Mouse (Mus musculus) MEL (cell line): ENCODE measurements around the gene Nexn. TPM values are rescaled to one million over a fixed set of nuclear protein-coding genes. Genes with fewer than 3 reads are reported as not detected.

Experiments
- CHD1 ChIP-seq: IDR thresholded peaks from 2 replicates; pipeline ENCODE4 v1.6.1; 2012; ENCODE audit warnings: low read depth, mild to moderate bottlenecking, inconsistent platforms, low read length, improper control_type of control experiment
- CHD2 ChIP-seq: IDR thresholded peaks from 2 replicates; pipeline ENCODE4 v1.6.1; 2011; ENCODE audit warnings: low read length, improper control_type of control experiment
- CTCF ChIP-seq, 3 experiments: IDR thresholded peaks in 2 of 3; conservative IDR thresholded peaks in 1 of 3; 2 replicates each; pipeline ENCODE4 v1.5.1; 2011 to 2012; ENCODE audit warnings: low read length in 3 of 3, low read depth in 2 of 3, mild to moderate bottlenecking in 2 of 3, improper control_type of control experiment in 1 of 3, inconsistent platforms in 1 of 3, mixed read lengths in 1 of 3, moderate library complexity in 1 of 3; ENCODE audit not compliant: control insufficient read depth in 1 of 3, insufficient read depth in 1 of 3, poor library complexity in 1 of 3, severe bottlenecking in 1 of 3
- ELF1 ChIP-seq: IDR thresholded peaks from 2 replicates; pipeline ENCODE4 v1.6.1; 2014; ENCODE audit warnings: low read depth, mild to moderate bottlenecking, inconsistent platforms, low read length, improper control_type of control experiment, moderate library complexity
- GABPA ChIP-seq: IDR thresholded peaks from 2 replicates; pipeline ENCODE4 v1.6.1; 2012; ENCODE audit warnings: low read depth, mild to moderate bottlenecking, inconsistent platforms, low read length, improper control_type of control experiment, moderate library complexity
- KAT2A ChIP-seq: conservative IDR thresholded peaks from 2 replicates; pipeline ENCODE4 v1.6.1; 2012; ENCODE audit warnings: low read depth, low read length, improper control_type of control experiment, inconsistent platforms
- MAFK ChIP-seq: IDR thresholded peaks from 2 replicates; pipeline ENCODE4 v1.6.1; 2011; ENCODE audit warnings: low read depth, mild to moderate bottlenecking, low read length, improper control_type of control experiment, borderline replicate concordance
- MAZ ChIP-seq: IDR thresholded peaks from 2 replicates; pipeline ENCODE4 v1.6.1; 2012; ENCODE audit warnings: low read depth, mild to moderate bottlenecking, inconsistent platforms, low read length, improper control_type of control experiment
- MEF2A ChIP-seq: IDR thresholded peaks from 2 replicates; pipeline ENCODE4 v1.6.1; 2014; ENCODE audit warnings: low read depth, mild to moderate bottlenecking, inconsistent platforms, low read length, improper control_type of control experiment; ENCODE audit not compliant: poor library complexity, insufficient replicate concordance, severe bottlenecking; ENCODE audit errors: extremely low read depth
- MXI1 ChIP-seq: IDR thresholded peaks from 2 replicates; pipeline ENCODE4 v1.6.1; 2011; ENCODE audit warnings: mild to moderate bottlenecking, low read depth, low read length, improper control_type of control experiment
- MYB ChIP-seq: IDR thresholded peaks from 2 replicates; pipeline ENCODE4 v1.6.1; 2011; ENCODE audit warnings: mild to moderate bottlenecking, low read depth, low read length, improper control_type of control experiment
- NELFE ChIP-seq: IDR thresholded peaks from 2 replicates; pipeline ENCODE4 v1.6.1; 2011; ENCODE audit warnings: low read depth, low read length, improper control_type of control experiment
- POLR2AphosphoS2 ChIP-seq: IDR thresholded peaks from 2 replicates; pipeline ENCODE4 v1.6.1; 2011; ENCODE audit warnings: low read length, improper control_type of control experiment
- POLR2AphosphoS5 ChIP-seq: IDR thresholded peaks from 2 replicates; pipeline ENCODE4 v1.6.1; 2012; ENCODE audit warnings: low read depth, borderline replicate concordance, mild to moderate bottlenecking, inconsistent platforms, low read length, moderate library complexity, mixed read lengths
- SMC3 ChIP-seq: IDR thresholded peaks from 2 replicates; pipeline ENCODE4 v1.6.1; 2011; ENCODE audit warnings: low read depth, low read length, improper control_type of control experiment
- TAL1 ChIP-seq: IDR thresholded peaks from 2 replicates; pipeline ENCODE4 v1.6.1; 2012; ENCODE audit warnings: mild to moderate bottlenecking, inconsistent platforms, low read length, moderate library complexity, mixed read lengths
- TBP ChIP-seq: IDR thresholded peaks from 2 replicates; pipeline ENCODE4 v1.8.0; 2011; ENCODE audit warnings: low read depth, low read length, improper control_type of control experiment
- UBTF ChIP-seq: IDR thresholded peaks from 2 replicates; pipeline ENCODE4 v1.6.1; 2012; ENCODE audit warnings: low read depth, mild to moderate bottlenecking, inconsistent platforms, low read length, improper control_type of control experiment, moderate library complexity, borderline replicate concordance; ENCODE audit not compliant: insufficient read depth
- USF2 ChIP-seq, 2 experiments: IDR thresholded peaks; 2 replicates each; pipeline ENCODE4 v1.6.1; 2011 to 2012; ENCODE audit warnings: improper control_type of control experiment in 2 of 2, low read length in 2 of 2, borderline replicate concordance in 1 of 2, inconsistent platforms in 1 of 2, low read depth in 1 of 2, mild to moderate bottlenecking in 1 of 2; ENCODE audit not compliant: insufficient read depth in 1 of 2
- ZC3H11A ChIP-seq: IDR thresholded peaks from 2 replicates; pipeline ENCODE4 v1.6.1; 2012; ENCODE audit warnings: low read depth, mild to moderate bottlenecking, inconsistent platforms, low read length, improper control_type of control experiment
- ZKSCAN1 ChIP-seq: IDR thresholded peaks from 2 replicates; pipeline ENCODE4 v1.6.1; 2012; ENCODE audit warnings: low read depth, mild to moderate bottlenecking, inconsistent platforms, low read length, improper control_type of control experiment, moderate library complexity
- ZMIZ1 ChIP-seq: IDR thresholded peaks from 2 replicates; pipeline ENCODE4 v1.6.1; 2012; ENCODE audit warnings: low read depth, mild to moderate bottlenecking, inconsistent platforms, low read length, improper control_type of control experiment, moderate library complexity
- ZNF384 ChIP-seq: IDR thresholded peaks from 2 replicates; pipeline ENCODE4 v1.6.1; 2012; ENCODE audit warnings: low read depth, mild to moderate bottlenecking, inconsistent platforms, low read length, improper control_type of control experiment
- polyA plus RNA-seq, 2 experiments: library from polyadenylated mRNA; stranded (reverse) in 1 of 2; unstranded in 1 of 2; fragments of >175 nt in 1 of 2; fragments of >200 nt in 1 of 2; gene quantifications; 2 replicates each; pipeline versions ENCODE4 v1.2.1 to v1.2.4; 2012; ENCODE audit warnings: low replicate concordance in 2 of 2, low read depth in 1 of 2; ENCODE audit not compliant: insufficient read length in 2 of 2, insufficient read depth in 1 of 2, missing spikeins in 1 of 2
- total RNA-seq: library from RNA; depleted of rRNA; stranded (reverse); fragments of 300-350 nt; gene quantifications from 2 replicates; pipeline ENCODE4 v1.2.3, GENCODE M21; 2012

The Nexn gene
- total and polyA plus RNA-seq, 3 experiments = 0.19 to 0.96 TPM; not detected in 1

DNA sequence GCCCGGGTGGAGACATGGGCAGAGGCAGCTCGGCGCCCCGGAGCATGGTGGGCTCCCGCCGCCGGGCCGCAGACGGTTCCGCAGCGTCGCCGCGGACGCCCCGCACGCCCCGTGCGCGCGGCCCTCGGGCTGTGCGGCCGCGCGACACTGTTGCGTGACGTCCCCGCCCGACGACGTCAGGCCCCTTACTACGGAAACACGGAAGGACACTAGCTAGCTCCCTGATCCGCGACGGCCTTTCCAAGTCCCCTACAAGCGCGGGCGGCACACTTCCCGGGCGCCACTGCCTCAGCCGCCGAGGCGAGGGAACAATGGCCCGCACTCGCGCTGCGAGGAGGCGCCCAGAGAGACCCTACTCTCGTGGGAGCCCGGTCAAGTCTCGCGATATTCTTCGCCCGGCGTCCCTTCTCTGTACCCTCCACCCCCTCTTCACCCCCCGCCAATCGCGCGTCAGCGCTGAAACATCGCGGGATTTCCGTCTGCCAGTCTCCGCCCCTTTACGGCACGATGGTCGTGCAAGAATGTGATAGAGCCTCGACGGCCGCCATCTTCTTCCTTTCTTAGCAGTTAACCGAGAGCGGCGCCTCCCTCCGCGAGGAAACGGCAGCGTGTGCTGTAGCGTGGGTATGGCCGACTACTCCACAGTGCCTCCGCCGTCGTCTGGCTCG, 56.0 kb downstream of the Nexn start, which contains the start of the genes Dnajb4 and Fubp1 (continued):
- TF ChIP-seq KAT2A (no peak; the same call in 1 of the 2 replicates), ELF1 (no peak), MYB (no peak), SMC3 (no peak), GABPA (no peak), POLR2AphosphoS2 (peak; percentile 88), MAFK (no peak), CHD1 (no peak; the same call in 1 of the 2 replicates), ZNF384 (no peak), MXI1 (peak; percentile 67; the same call in 1 of the 2 replicates), POLR2AphosphoS5 (peak; percentile 39), MAZ (peak; percentile 17; the same call in 1 of the 2 replicates), ZC3H11A (no peak), CTCF (IDR thresholded peaks at IDR 0.05 in 2 of 3, conservative IDR thresholded peaks at IDR 0.05 in 1 of 3; ENCODE audit: control insufficient read depth in 1 of 3, insufficient read depth in 1 of 3, low read depth in 2 of 3, low read length in 3 of 3, poor library complexity in 1 of 3, severe bottlenecking in 1 of 3) (no peak), NELFE (peak; percentile 98), MEF2A (no peak), UBTF (no peak), TAL1 (no peak), USF2 (IDR thresholded peaks at IDR 0.05; ENCODE audit: borderline replicate concordance in 1 of 2, insufficient read depth in 1 of 2, low read depth in 1 of 2, low read length in 2 of 2) (no peak), TBP (peak; percentile 93), ZMIZ1 (peak; percentile 98), ZKSCAN1 (no peak), CHD2 (peak; percentile 99)
